Mouse (Mus musculus): ENCODE results near the gene 4921504E06Rik.

DNA sequence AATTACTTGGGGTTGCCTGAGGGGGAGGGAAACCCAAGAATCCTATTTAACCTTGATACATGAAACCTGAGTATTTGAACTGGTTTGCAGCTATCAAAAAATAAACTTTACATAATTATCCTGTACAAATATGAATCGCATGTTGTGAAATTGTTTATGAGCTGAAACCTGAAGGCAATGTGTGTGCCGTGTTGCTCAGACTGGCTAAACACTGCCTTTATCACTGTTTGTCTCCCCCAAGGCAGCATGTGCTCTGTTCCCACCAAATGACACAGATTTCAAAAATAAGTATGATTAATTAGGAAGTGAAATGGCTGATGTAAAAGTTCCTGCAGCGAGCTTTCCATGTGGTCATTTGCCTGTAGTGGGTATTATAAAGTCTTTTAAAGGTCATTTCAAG is 63.5 kb downstream of the 4921504E06Rik start:
- TF ChIP-seq POLR2A (IDR thresholded peaks at IDR 0.05; ENCODE audit: insufficient read depth, low read length) (no peak), CTCF (IDR thresholded peaks at IDR 0.05; ENCODE audit: low read depth, low read length) (no peak)

Data from ES-Bruce4 (cell line).